Mouse (Mus musculus) layer of hippocampus, adult 8-10 months (tissue): ENCODE measurements at regions not wholly inside any gene's neighbourhood (a gene's known extent, or its start where the extent isn't known, plus 50 kb on each side); places are given as distances from the start of the nearest gene placed in this dataset.

Experiments used
- DNase-seq, 2 experiments: peaks; one replicate each; pipeline ENCODE4 v3.0.0; 2022; ENCODE audit warnings: low spot score in 2 of 2

- no peak for DNase-seq
Observed at GRCm38 (mm10) chr8:89284871-89285564, 241.1 kb upstream of the Sall1 start.

- DNase-seq: no peak
Observed at GRCm38 (mm10) chr8:89283105-89284096, 239.4 kb upstream of the Sall1 start.

- no peak for DNase-seq
Observed at GRCm38 (mm10) chr8:89279844-89280243, 235.9 kb upstream of the Sall1 start.

GRCm38 (mm10) chr8:89279142-89279541, 235.2 kb upstream of the Sall1 start:
- DNase-seq: no peak

GRCm38 (mm10) chr8:89273276-89273675, 229.3 kb upstream of the Sall1 start:
- no peak for DNase-seq

GRCm38 (mm10) chr8:89272381-89272815, 228.4 kb upstream of the Sall1 start:
- peak in 1 of 2 experiments; percentile 5 for DNase-seq

GRCm38 (mm10) chr8:89271381-89272355, 227.7 kb upstream of the Sall1 start:
- no peak for DNase-seq

- no peak for DNase-seq
Observed at GRCm38 (mm10) chr8:89270001-89270400, 226.0 kb upstream of the Sall1 start.

GRCm38 (mm10) chr8:89261163-89261812, 217.3 kb upstream of the Sall1 start:
- DNase-seq: no peak

GRCm38 (mm10) chr8:89259881-89260280, 215.9 kb upstream of the Sall1 start:
- DNase-seq: no peak

GRCm38 (mm10) chr8:89246342-89246741, 202.4 kb upstream of the Sall1 start:
- DNase-seq: no peak

GRCm38 (mm10) chr8:89245131-89245751, 201.3 kb upstream of the Sall1 start:
- DNase-seq: no peak

GRCm38 (mm10) chr8:89241686-89242085, 197.7 kb upstream of the Sall1 start:
- peak in 1 of 2 experiments; percentile 5 for DNase-seq

- no peak for DNase-seq
Observed at GRCm38 (mm10) chr8:89239626-89240025, 195.7 kb upstream of the Sall1 start.

GRCm38 (mm10) chr8:89234041-89234440, 190.1 kb upstream of the Sall1 start:
- DNase-seq: no peak

- DNase-seq: no peak
Observed at GRCm38 (mm10) chr8:89232318-89232717, 188.4 kb upstream of the Sall1 start.

- DNase-seq: no peak
Observed at GRCm38 (mm10) chr8:89229144-89229543, 185.2 kb upstream of the Sall1 start.

- DNase-seq: peak; percentile 13 to 29
Observed at GRCm38 (mm10) chr8:89220870-89221269, 176.9 kb upstream of the Sall1 start.

- DNase-seq: no peak
Observed at GRCm38 (mm10) chr8:89220381-89220780, 176.4 kb upstream of the Sall1 start.

GRCm38 (mm10) chr8:89219156-89219555, 175.2 kb upstream of the Sall1 start:
- DNase-seq: no peak
